Mouse (Mus musculus) C2C12 (cell line): ENCODE results near the gene Relt.

Experiments used
- CTCF ChIP-seq: IDR thresholded peaks from one replicate; pipeline ENCODE4 v1.5.1; 2011; ENCODE audit not compliant: control insufficient read depth, insufficient read depth, insufficient read length
- FOSL1 ChIP-seq: IDR thresholded peaks from one replicate; pipeline ENCODE4 v1.8.0; 2011; ENCODE audit warnings: mild to moderate bottlenecking, low read length; ENCODE audit not compliant: poor library complexity, insufficient read depth, severe bottlenecking
- MYOD1 ChIP-seq: IDR thresholded peaks from one replicate; pipeline ENCODE4 v1.6.1; 2011; ENCODE audit warnings: low read depth; ENCODE audit not compliant: control insufficient read depth, insufficient read length
- MYOG ChIP-seq: IDR thresholded peaks from one replicate; pipeline ENCODE4 v1.6.1; 2011; ENCODE audit not compliant: control insufficient read depth, insufficient read length; ENCODE audit errors: extremely low read depth
- USF1 ChIP-seq: IDR thresholded peaks from one replicate; pipeline ENCODE4 v1.6.1; 2011; ENCODE audit warnings: low read depth, mild to moderate bottlenecking, control low read depth, moderate library complexity

- TF ChIP-seq CTCF = no peak
- no peak for TF ChIP-seq FOSL1
- no peak for TF ChIP-seq MYOG
- TF ChIP-seq USF1 = no peak
- no peak for TF ChIP-seq MYOD1
These were observed 18.3 kb upstream of the Relt start for GRCm38 (mm10) chr7:100881531-100881930.
